Mouse (Mus musculus) retina, postnatal 7 days (tissue): Measurements from ENCODE around the gene Fads6.

ENCODE experiments used
- DNase-seq: peaks from one replicate; pipeline ENCODE4 v3.0.0-alpha.2; 2012; ENCODE audit warnings: low read depth, low spot score

Gene Fads6

DNA sequence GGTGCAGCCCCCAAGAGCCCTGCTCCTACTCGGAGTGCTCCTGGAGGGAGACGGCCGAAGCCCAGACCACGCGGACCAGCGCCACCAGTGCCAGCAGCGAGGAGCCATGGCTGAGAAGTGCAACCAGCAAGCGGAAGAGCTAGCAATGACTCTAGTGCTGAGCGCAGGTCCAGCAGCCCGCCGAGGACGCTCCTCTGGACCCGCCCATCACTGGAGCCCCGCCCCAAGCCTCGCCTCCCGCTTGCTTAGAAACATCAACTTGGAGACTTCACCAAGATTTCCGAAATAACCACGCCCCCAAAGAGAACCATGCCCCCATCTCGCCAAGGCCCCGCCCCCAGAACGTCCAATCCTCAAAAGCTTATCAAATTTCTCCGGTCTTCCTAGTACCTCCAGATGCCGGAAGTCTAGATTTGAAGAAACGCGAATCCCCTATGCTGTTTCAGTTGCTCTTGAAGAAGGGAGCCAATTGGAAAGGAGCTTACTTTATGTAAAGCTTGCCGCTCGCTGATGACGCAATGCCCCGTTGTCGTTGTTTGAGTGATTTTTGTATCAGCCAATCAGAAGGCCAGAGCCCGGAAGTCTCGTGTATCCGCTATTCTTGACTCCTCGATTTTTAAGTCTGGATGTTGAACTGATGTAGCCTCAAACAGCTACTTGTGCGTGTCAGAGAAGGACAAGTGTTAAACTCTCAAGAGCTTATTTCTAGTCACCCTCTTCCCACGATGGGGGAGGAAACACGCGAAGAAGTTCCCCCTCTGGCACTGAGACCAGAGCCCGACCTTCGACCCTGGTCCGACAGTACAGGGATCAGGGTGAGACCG, 20.5 kb downstream of the Fads6 start, which contains the start of gene Fdxr:
TSS of gene Fdxr (minus strand) at position 271 of the 824 bp plus-strand sequence.
- DNase-seq: peak; percentile 98

DNA sequence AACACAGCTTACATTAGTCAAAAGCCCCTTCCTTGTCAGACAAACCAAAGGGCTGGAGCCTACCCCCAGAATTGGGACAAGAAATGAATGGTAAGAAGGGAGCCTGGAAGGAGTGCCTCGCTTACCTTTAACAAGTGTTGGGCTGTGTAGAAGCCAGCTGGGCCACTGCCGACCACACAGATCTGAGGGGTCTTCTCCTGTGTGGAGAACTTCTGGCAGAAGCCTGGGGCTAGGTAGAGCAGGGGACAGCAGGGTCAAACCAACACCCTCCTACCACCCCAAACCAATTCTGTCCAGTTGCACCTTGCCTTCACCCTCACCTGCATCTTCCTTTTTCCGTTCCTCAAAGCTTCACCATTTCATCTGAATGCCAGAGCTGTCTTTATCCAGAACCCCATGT, 21.5 kb downstream of the Fads6 start:
- no peak for DNase-seq

- DNase-seq: no peak
These were observed 22.0 kb downstream of the Fads6 start for GRCm38 (mm10) chr11:115275509-115275908.

DNA sequence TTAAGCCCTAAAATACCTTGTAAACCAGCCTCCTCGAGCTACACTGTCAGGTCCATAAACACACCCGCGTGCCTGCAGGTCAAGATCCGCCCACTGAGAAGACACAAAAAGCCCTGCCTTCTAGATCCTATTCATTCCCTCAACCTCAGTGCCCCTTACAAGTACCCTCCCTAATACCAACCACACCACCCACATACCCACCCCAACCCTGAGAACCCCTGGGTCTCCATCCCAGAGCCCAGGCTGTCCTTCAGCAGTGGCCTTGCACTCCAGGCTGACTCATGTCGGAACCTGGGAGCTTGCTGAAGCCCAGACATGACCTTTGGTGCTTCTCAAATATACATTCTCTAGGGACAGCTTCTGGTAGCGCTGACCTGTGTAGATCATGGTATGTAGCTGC, 22.7 kb downstream of the Fads6 start:
- DNase-seq: no peak

DNA sequence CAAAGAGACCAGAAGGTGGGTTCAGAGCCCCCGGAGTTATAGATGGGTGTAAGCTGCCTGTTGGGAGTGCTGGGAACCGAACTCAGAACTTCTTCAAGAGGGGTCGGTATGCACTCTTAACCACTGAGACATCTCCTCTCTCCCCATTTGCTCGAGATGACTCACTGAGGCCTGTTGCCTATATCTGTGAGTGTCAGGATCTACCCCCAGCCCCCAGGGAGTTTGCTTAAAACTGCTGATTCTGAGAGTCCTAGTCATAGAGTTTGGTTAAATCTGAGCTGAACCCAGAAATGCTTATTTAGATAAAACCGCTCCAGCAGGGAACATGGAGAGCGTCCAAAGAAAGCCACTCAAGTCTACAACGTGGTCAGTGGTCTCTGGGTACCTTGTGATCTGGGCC, 23.3 kb downstream of the Fads6 start:
- DNase-seq: no peak

- DNase-seq: no peak
These were observed 23.7 kb downstream of the Fads6 start for GRCm38 (mm10) chr11:115273735-115274134.

DNA sequence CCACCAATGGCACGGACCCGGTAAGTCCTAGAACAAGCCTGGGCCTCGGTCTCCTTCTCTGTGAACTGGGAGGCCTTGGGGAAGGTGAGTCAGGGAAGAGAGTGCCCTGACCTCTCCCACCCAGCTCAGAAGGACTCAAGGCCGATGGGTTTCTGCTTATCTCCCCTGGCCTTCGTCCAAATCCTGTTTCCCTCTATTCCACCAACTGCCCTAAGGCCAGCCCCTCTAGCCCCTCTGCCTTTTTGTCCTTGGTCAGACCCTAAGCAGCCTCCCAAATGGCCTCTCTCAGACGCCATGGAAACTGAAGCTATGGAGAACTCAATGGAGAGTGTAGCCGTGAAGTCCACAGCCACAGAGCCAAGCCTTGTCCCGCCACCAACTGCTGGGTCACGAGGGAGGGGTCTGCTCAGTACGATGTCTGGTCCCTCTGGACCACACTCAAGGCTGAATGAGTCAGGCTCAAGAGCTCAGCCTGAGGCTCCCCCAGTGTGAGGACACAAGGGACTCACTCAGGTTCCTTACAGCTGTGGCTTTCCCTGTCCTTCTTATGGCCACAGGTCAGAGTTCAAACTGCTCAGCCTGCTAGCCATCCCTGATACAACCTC, 24.5 kb downstream of the Fads6 start:
- DNase-seq: no peak

- no peak for DNase-seq
These were observed 26.0 kb downstream of the Fads6 start for GRCm38 (mm10) chr11:115271481-115271880.

- DNase-seq: no peak
These were observed 26.4 kb downstream of the Fads6 start for GRCm38 (mm10) chr11:115271052-115271451.

GRCm38 (mm10) chr11:115270148-115270861, 27.2 kb downstream of the Fads6 start:
- DNase-seq: peak; percentile 69

- DNase-seq: no peak
These were observed 28.0 kb downstream of the Fads6 start for GRCm38 (mm10) chr11:115269330-115270066.

GRCm38 (mm10) chr11:115267958-115268357, 29.5 kb downstream of the Fads6 start:
- DNase-seq: no peak

- DNase-seq: no peak
These were observed 30.2 kb downstream of the Fads6 start, which contains the start of gene Grin2c for GRCm38 (mm10) chr11:115267061-115267883. Gene Grin2c, minus strand, starts transcription at chr11:115267243.

- DNase-seq: no peak
These were observed 31.1 kb downstream of the Fads6 start for GRCm38 (mm10) chr11:115266400-115266778.

DNA sequence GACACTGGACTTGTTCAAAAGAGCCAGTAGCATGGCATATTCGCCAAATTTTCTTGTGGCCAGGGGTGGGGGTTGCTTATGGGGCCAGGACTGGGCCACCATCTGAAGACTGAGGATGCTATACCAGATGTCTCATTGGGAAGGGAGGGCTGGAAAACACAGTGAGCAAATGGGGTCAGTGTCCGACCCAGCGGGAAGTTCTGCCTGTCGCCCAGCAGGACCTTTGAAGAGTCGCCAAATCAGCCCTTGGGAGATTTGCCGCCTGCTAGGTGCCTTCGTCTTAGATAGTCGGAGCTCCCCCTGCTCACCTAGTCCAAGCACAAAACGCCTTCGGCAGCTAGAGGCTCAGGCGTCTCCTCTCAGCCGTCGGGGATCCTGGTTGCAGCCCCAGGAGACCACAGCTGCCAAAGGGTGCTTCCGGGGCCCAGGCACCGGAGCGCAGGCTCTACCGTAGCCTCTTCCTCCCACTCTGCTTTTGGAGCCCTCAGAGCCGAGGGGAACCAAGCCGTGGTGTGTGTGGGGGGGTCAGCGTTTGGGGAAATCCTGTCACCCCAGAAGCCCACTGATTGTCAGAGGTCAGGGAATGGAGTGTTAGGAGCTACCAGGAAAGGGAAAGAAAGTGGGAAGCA, 31.6 kb downstream of the Fads6 start:
- no peak for DNase-seq

GRCm38 (mm10) chr11:115264862-115265668, 32.4 kb downstream of the Fads6 start:
- DNase-seq: no peak

- DNase-seq: no peak
These were observed 33.2 kb downstream of the Fads6 start for GRCm38 (mm10) chr11:115264136-115264861.

DNA sequence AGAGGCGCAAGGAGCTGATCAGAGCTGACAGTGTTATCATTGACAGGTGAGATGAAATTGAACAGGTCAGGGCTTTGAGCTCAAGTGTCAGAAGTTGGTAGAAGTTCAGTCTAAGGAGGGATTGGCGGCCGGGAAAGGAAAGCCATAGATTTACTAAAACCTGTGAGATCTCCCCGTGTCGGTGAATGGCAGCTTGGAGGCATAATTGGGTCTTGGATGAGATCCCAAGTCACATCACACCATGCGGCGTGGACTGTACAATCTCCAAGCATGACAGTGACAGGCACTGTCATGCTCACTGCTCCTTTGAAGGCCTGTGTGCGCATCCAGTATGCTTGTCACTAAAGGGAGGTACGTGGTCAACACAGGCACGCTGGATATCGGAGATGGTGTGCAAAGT, 34.5 kb downstream of the Fads6 start:
- no peak for DNase-seq

- DNase-seq: no peak
These were observed 38.3 kb downstream of the Fads6 start for GRCm38 (mm10) chr11:115259134-115259533.
